Mouse (Mus musculus): ENCODE measurements around the gene Rasgrf1.

- TF ChIP-seq CTCF (IDR thresholded peaks at IDR 0.05; ENCODE audit: insufficient read depth, low read depth, low read length) (no peak), POLR2A (IDR thresholded peaks at IDR 0.05; ENCODE audit: insufficient read depth, low read depth, low read length) (no peak)
Observed at GRCm38 (mm10) chr9:89900111-89900824, 9.4 kb upstream of the Rasgrf1 start.

All from olfactory bulb, adult 2 months (tissue).